Comparison of ENCODE assay signal across 1 mouse cellular context in the genomic region with DNA sequence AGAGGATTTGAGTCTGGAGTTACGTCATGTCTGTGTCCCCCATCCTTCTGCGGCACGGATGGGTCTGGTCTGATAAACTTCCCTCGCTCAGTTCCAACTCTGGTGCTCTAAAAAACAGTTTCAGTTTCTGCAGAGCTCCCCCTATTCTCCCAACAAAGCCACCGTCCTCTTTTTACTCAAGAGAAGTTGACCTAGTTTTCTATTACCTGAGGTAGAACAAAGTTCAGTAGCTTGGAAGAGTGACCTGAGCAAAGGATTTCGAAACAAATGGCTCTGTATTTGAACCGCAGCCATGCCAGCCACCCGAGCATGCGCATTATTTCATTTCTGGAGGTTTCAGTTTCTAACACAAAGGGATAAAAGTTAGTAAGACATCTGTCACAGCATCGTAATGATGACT.
TF ChIP-seq lines count a peak whose summit lies in the region.

No protein-coding gene starts in this region.

TF ChIP-seq in MEL, 35 proteins besides CTCF, POLR2A, EP300 and RAD21:
- TF ChIP-seq MXI1 (IDR thresholded peaks at IDR 0.05; ENCODE audit: low read depth, low read length) (peak; percentile 31; the same call in 1 of the 2 replicates), RCOR1 (IDR thresholded peaks at IDR 0.05; ENCODE audit: low read depth, low read length) (no peak), NRF1 (IDR thresholded peaks at IDR 0.05; ENCODE audit: insufficient read depth, low read depth, low read length, poor library complexity, severe bottlenecking) (peak; percentile 66), ZKSCAN1 (IDR thresholded peaks at IDR 0.05; ENCODE audit: low read depth, low read length) (no peak)
